Mouse (Mus musculus): ENCODE data around the gene Defb21. TPM values are rescaled to one million over a fixed set of nuclear protein-coding genes. Genes with fewer than 3 reads are reported as not detected.

The Defb21 gene
- polyA plus RNA-seq, 1 experiment from 2014 or later, result not detected

- Histone ChIP-seq H3K4me2 (ENCODE audit: low read length) (no peak within 1 kb of the TSS), H3K4me1 (ENCODE audit: control insufficient read depth in 2 of 2, insufficient read depth in 2 of 2, low read length in 2 of 2) (peaks cover 2 to 7% of the 10 kb centered on the region in 2 experiments; a peak in 2 of 4 replicates), H3K4me3 (ENCODE audit: control insufficient read depth in 1 of 2, insufficient read depth in 1 of 2, low read depth in 1 of 2, low read length in 2 of 2) (no peak within 1 kb of the TSS), H3K27me3 (ENCODE audit: control insufficient read depth, insufficient read depth, low read length) (peaks cover 26% of the 10 kb centered on the region), H3K9ac (ENCODE audit: low read length) (no peak within 1 kb of the TSS), H3K36me3 (ENCODE audit: control insufficient read depth, insufficient read depth, low read length) (no peaks in the 10 kb centered on the region), H3K9me3 (ENCODE audit: control insufficient read depth, low read length) (no peaks in the 10 kb centered on the region), H3K27ac (replicated peaks in 1 of 2; ENCODE audit: control insufficient read depth in 1 of 2, insufficient read depth in 1 of 2, low read depth in 2 of 2, low read length in 2 of 2) (no peak within 1 kb of the TSS)
- 72% methylated on average over 7 of the region's 7 CpGs for WGBS
- ATAC-seq (ENCODE audit: insufficient number of reproducible peaks, insufficient read depth, low FRiP score, low read depth), result no peak
Observed at GRCm38 (mm10) chr2:152622953-152623352, 50.4 kb downstream of the Defb21 start, which contains the start of gene Defb25. Gene Defb25, minus strand, starts transcription at chr2:152623053.

Other genes with a start within 250 kb of the Defb21 start
- 63.0 and 63.1 TPM in 2 replicates for gene Rbck1, start 240.1 kb upstream of the Defb21 start, polyA plus RNA-seq (2014; fragmentation: Nextera tagmentation; extraction: Ambion mirVana)
- gene Trib3, start 228.7 kb upstream of the Defb21 start, polyA plus RNA-seq (2014; fragmentation: Nextera tagmentation; extraction: Ambion mirVana), result 1.8 and 1.9 TPM in 2 replicates
- 2.2 and 3.8 TPM in 2 replicates for gene Nrsn2, start 196.1 kb upstream of the Defb21 start, polyA plus RNA-seq (2014; fragmentation: Nextera tagmentation; extraction: Ambion mirVana)
- 13.1 and 15.0 TPM in 2 replicates for gene Sox12, start 174.7 kb upstream of the Defb21 start, polyA plus RNA-seq (2014; fragmentation: Nextera tagmentation; extraction: Ambion mirVana)
- 35.7 and 36.1 TPM in 2 replicates for gene Zcchc3, start 157.7 kb upstream of the Defb21 start, polyA plus RNA-seq (2014; fragmentation: Nextera tagmentation; extraction: Ambion mirVana)
- gene 6820408C15Rik, start 157.2 kb upstream of the Defb21 start, polyA plus RNA-seq (2014; fragmentation: Nextera tagmentation; extraction: Ambion mirVana), result 1.8 and 2.3 TPM in 2 replicates
- not detected in 2 replicates for gene Defb23, start 108.1 kb upstream of the Defb21 start, polyA plus RNA-seq (2014; fragmentation: Nextera tagmentation; extraction: Ambion mirVana)
- gene Defb20, start 95.7 kb upstream of the Defb21 start, polyA plus RNA-seq (2014; fragmentation: Nextera tagmentation; extraction: Ambion mirVana), result not detected in 2 replicates
- not detected in 2 replicates for gene Defb22, start 82.6 kb upstream of the Defb21 start, polyA plus RNA-seq (2014; fragmentation: Nextera tagmentation; extraction: Ambion mirVana)
- gene Defb26, start 61.1 kb upstream of the Defb21 start, polyA plus RNA-seq (2014; fragmentation: Nextera tagmentation; extraction: Ambion mirVana), result not detected in 2 replicates
- not detected in 2 replicates for gene Defb28, start 54.5 kb upstream of the Defb21 start, polyA plus RNA-seq (2014; fragmentation: Nextera tagmentation; extraction: Ambion mirVana)
- not detected in 2 replicates for gene Defb29, start 32.6 kb upstream of the Defb21 start, polyA plus RNA-seq (2014; fragmentation: Nextera tagmentation; extraction: Ambion mirVana)
- gene Gm17416, start 3.4 kb upstream of the Defb21 start, polyA plus RNA-seq (2014; fragmentation: Nextera tagmentation; extraction: Ambion mirVana), result not detected in 2 replicates
- gene Defb19, start 7.6 kb downstream of the Defb21 start, polyA plus RNA-seq (2014; fragmentation: Nextera tagmentation; extraction: Ambion mirVana), result 1.2 TPM in 1 of 2 replicates, not detected in the other
- gene Defb45, start 26.7 kb downstream of the Defb21 start, polyA plus RNA-seq (2014; fragmentation: Nextera tagmentation; extraction: Ambion mirVana), result not detected in 2 replicates
- gene Defb36, start 31.6 kb downstream of the Defb21 start, polyA plus RNA-seq (2014; fragmentation: Nextera tagmentation; extraction: Ambion mirVana), result not detected in 2 replicates
- 0.94 and 0.95 TPM in 2 replicates for gene Defb25, start 50.3 kb downstream of the Defb21 start, polyA plus RNA-seq (2014; fragmentation: Nextera tagmentation; extraction: Ambion mirVana)
- gene Rem1, start 54.2 kb downstream of the Defb21 start, polyA plus RNA-seq (2014; fragmentation: Nextera tagmentation; extraction: Ambion mirVana), result 13.0 and 13.2 TPM in 2 replicates
- gene H13, start 96.7 kb downstream of the Defb21 start, polyA plus RNA-seq (2014; fragmentation: Nextera tagmentation; extraction: Ambion mirVana), result 70.6 and 74.6 TPM in 2 replicates
- 20.8 and 25.6 TPM in 2 replicates for gene Mcts2, start 114.3 kb downstream of the Defb21 start, polyA plus RNA-seq (2014; fragmentation: Nextera tagmentation; extraction: Ambion mirVana)
- 56.8 and 61.1 TPM in 2 replicates for gene Id1, start 163.5 kb downstream of the Defb21 start, polyA plus RNA-seq (2014; fragmentation: Nextera tagmentation; extraction: Ambion mirVana)
- 18.5 and 18.6 TPM in 2 replicates for gene Cox4i2, start 181.4 kb downstream of the Defb21 start, polyA plus RNA-seq (2014; fragmentation: Nextera tagmentation; extraction: Ambion mirVana)